Mouse (Mus musculus) olfactory bulb, adult 2 months (tissue): ENCODE data around the gene Sec31b.

ENCODE experiments used
- CTCF ChIP-seq: fragments of 200-500 bp; IDR thresholded peaks from 2 replicates; pipeline ENCODE4 v1.5.1; 2012; ENCODE audit warnings: low read depth, mild to moderate bottlenecking, low read length, moderate library complexity; ENCODE audit not compliant: insufficient read depth
- POLR2A ChIP-seq: fragments of 200-500 bp; IDR thresholded peaks from 2 replicates; pipeline ENCODE4 v1.6.1; 2012; ENCODE audit warnings: mild to moderate bottlenecking, low read depth, low read length, moderate library complexity; ENCODE audit not compliant: insufficient read depth

DNA sequence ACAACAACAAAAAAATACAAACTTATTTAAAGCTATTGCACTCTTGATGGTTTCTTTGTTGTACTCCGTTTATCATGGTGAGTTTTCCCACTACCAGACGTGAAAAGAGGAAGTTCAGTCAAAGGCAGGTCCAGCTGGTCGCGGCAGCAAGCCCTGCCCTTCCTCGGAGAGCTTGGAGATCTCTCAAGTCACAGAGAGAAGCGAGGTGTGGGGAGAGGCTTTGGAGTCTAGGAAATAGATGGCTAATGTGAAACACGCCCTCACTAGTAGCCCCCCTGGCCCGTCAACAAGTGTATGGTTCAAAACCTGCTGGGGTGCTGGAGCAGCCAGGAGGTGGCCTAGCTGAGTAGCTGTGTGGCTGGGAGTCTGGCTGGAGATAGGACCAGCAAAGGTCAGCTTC lies 49.2 kb downstream of the Sec31b start:
- no peak for TF ChIP-seq POLR2A
- TF ChIP-seq CTCF: no peak
